ENCODE assay signal across 15 mouse cellular contexts in genomic region chr19:5296630-5297029, GRCm38 (mm10). TPM values are rescaled to one million over a fixed set of nuclear protein-coding genes. Genes with fewer than 3 reads are reported as not detected.
DNase-seq lines count a peak whose midpoint lies in the region; ATAC-seq and TF ChIP-seq lines count a peak whose summit lies in the region.
"Had no signal": no experiment of that assay in that cellular context is flagged by ENCODE, and none has a peak within 500 bp of the region (broad histone marks: within the 10 kb centered on the region; RNA-seq: fewer than 3 reads in every experiment).

No protein-coding gene starts in this region.

- no peak for TF ChIP-seq CTCF in cortical plate, adult 2 months (IDR thresholded peaks at IDR 0.05; ENCODE audit: extremely low read depth, insufficient read depth, low read length)
- TF ChIP-seq CTCF in liver, embryonic 14.5 days (IDR thresholded peaks at IDR 0.05; ENCODE audit: low read depth), result no peak

- H3K27ac ChIP-seq in kidney, embryonic 14.5 days (ENCODE audit: low read depth, low read length), result no peak overlapping the region
- H3K27ac ChIP-seq in cortical plate, adult 2 months (ENCODE audit: insufficient read depth, low read length), result peak overlapping the region; percentile 76
- no peak overlapping the region for H3K27ac ChIP-seq in liver, embryonic 14.5 days

- no peaks in the 10 kb centered on the region for H3K27me3 ChIP-seq in kidney, embryonic 14.5 days (ENCODE audit: control insufficient read depth, insufficient read depth, low read length)
- H3K27me3 ChIP-seq in liver, embryonic 14.5 days (ENCODE audit: control insufficient read depth, insufficient read depth, low read length), result peaks cover 9% of the 10 kb centered on the region; the same call in 1 of the 2 replicates

- TF ChIP-seq EP300 in liver, embryonic 14.5 days (IDR thresholded peaks at IDR 0.05; ENCODE audit: low read depth), result no peak

- H3K4me3 ChIP-seq in kidney, embryonic 14.5 days (ENCODE audit: low read length), result no peak overlapping the region
- H3K4me3 ChIP-seq in cortical plate, adult 2 months (ENCODE audit: insufficient read depth, low read length), result no peak overlapping the region
- no peak overlapping the region for H3K4me3 ChIP-seq in liver, embryonic 14.5 days (ENCODE audit: insufficient read depth in 1 of 2, low read depth in 2 of 2, low read length in 2 of 2)

- H3K4me2 ChIP-seq in kidney, embryonic 14.5 days (replicated peaks; ENCODE audit: low read depth, low read length), result 0 out of 2 replicates have a peak overlapping the region, but pooled peaks have one; percentile 53
- peak overlapping the region; percentile 82 for H3K4me2 ChIP-seq in liver, embryonic 14.5 days (ENCODE audit: low read depth)

- no peak for ATAC-seq in kidney, embryonic 14.5 days (ENCODE audit: low FRiP score, low TSS enrichment)
- ATAC-seq in liver, embryonic 14.5 days (ENCODE audit: insufficient read depth), result no peak

- H3K9me3 ChIP-seq in kidney, embryonic 14.5 days (ENCODE audit: control insufficient read depth, low read length), result no peaks in the 10 kb centered on the region
- H3K9me3 ChIP-seq in liver, embryonic 14.5 days (ENCODE audit: control insufficient read depth, low read length), result no peaks in the 10 kb centered on the region
- H3K9me3 ChIP-seq: heart, embryonic 12.5 days had no signal

- no peak overlapping the region for H3K9ac ChIP-seq in kidney, embryonic 14.5 days (ENCODE audit: low read depth, low read length)
- no peak overlapping the region; the same call in 1 of the 2 replicates for H3K9ac ChIP-seq in liver, embryonic 14.5 days (replicated peaks)

- no peak for DNase-seq in kidney, postnatal 14 days
- peak; percentile 74 for DNase-seq in layer of hippocampus, adult 11-12 months (ENCODE audit: low spot score)
- DNase-seq in liver, embryonic 14.5 days (ENCODE audit: low read depth in 3 of 3, low spot score in 3 of 3), result no peak
- DNase-seq in Muller cell, postnatal 12 days (ENCODE audit: inconsistent ontology term), result no peak
- DNase-seq in adrenal gland, postnatal 36 days, result no peak
- DNase-seq: cerebellum, adult 18-20 months; kidney, postnatal 25 days; lung, postnatal 14 days; thymus, postnatal 36 days had no signal

- WGBS in kidney, embryonic 14.5 days, result 28% methylated on average over 5 of the region's 5 CpGs
- 70% methylated on average over 5 of the region's 5 CpGs for WGBS in liver, embryonic 14.5 days (ENCODE audit: insufficient replicate concordance)

- peaks cover 23% of the 10 kb centered on the region for H3K36me3 ChIP-seq in kidney, embryonic 14.5 days (ENCODE audit: control insufficient read depth, insufficient read depth, low read length)
- H3K36me3 ChIP-seq in liver, embryonic 14.5 days (replicated peaks; ENCODE audit: control insufficient read depth, insufficient read depth, low read depth), result peaks cover 23% of the 10 kb centered on the region

- peaks cover 25% of the 10 kb centered on the region for H3K4me1 ChIP-seq in kidney, embryonic 14.5 days (ENCODE audit: control insufficient read depth, insufficient read depth, low read length)
- peaks cover 9% of the 10 kb centered on the region; the same call in 1 of the 2 replicates for H3K4me1 ChIP-seq in cortical plate, adult 2 months (ENCODE audit: control insufficient read depth, insufficient read depth, low read length)
- H3K4me1 ChIP-seq in liver, embryonic 14.5 days (replicated peaks; ENCODE audit: control insufficient read depth in 2 of 2, insufficient read depth in 2 of 2, low read length in 1 of 2), result peaks cover 17 to 18% of the 10 kb centered on the region in 2 experiments

- peak; percentile 47; the same call in 1 of the 2 replicates for TF ChIP-seq POLR2A in cortical plate, adult 2 months (IDR thresholded peaks at IDR 0.05; ENCODE audit: extremely low read depth, insufficient read depth, low read length)

RNA-seq across cellular contexts. Expression of gene Sf3b2, which starts 1.4 kb away (rescaled TPM):
- 293 and 384 TPM in 2 replicates for polyA plus RNA-seq in kidney, embryonic 14.5 days (2014; fragmentation: Nextera tagmentation; extraction: Ambion mirVana)
- polyA plus RNA-seq in cortical plate, adult 2 months (2012; rRNA removed), result 151 and 159 TPM in 2 replicates
- 45.0 and 52.5 TPM in 2 replicates for polyA plus RNA-seq in liver, embryonic 14.5 days (2012; rRNA removed)
- polyA plus RNA-seq in liver, embryonic 14.5 days (2014; fragmentation: Nextera tagmentation; extraction: Ambion mirVana), result 98.4 and 116 TPM in 2 replicates
- total RNA-seq in adrenal gland, postnatal 36 days (2021), result 100 to 1,000 TPM; 165 to 171 TPM

RNA-seq across cellular contexts. Expression of gene Gal3st3, which starts 1.5 kb away (rescaled TPM):
- 2.9 and 4.4 TPM in 2 replicates for polyA plus RNA-seq in kidney, embryonic 14.5 days (2014; fragmentation: Nextera tagmentation; extraction: Ambion mirVana)
- 61.9 and 62.3 TPM in 2 replicates for polyA plus RNA-seq in cortical plate, adult 2 months (2012; rRNA removed)
- 0.03 and 0.08 TPM in 2 replicates for polyA plus RNA-seq in liver, embryonic 14.5 days (2012; rRNA removed)
- 0.04 TPM in 1 of 2 replicates, not detected in the other for polyA plus RNA-seq in liver, embryonic 14.5 days (2014; fragmentation: Nextera tagmentation; extraction: Ambion mirVana)
- total RNA-seq in adrenal gland, postnatal 36 days (2021), result not detected
- polyA plus RNA-seq: erythroblast, embryonic 14.5 days had no signal

RNA-seq across cellular contexts. Expression of gene Pacs1, which starts 23.7 kb away (rescaled TPM):
- polyA plus RNA-seq in kidney, embryonic 14.5 days (2014; fragmentation: Nextera tagmentation; extraction: Ambion mirVana), result 17.6 and 30.4 TPM in 2 replicates
- polyA plus RNA-seq in cortical plate, adult 2 months (2012; rRNA removed), result 47.0 and 47.8 TPM in 2 replicates
- 8.3 and 10.5 TPM in 2 replicates for polyA plus RNA-seq in liver, embryonic 14.5 days (2012; rRNA removed)
- 8.2 and 9.9 TPM in 2 replicates for polyA plus RNA-seq in liver, embryonic 14.5 days (2014; fragmentation: Nextera tagmentation; extraction: Ambion mirVana)
- 10 to 100 TPM; 15.6 to 23.6 TPM for total RNA-seq in adrenal gland, postnatal 36 days (2021)

RNA-seq across cellular contexts. Expression of gene Catsper1, which starts 38.9 kb away (rescaled TPM):
- not detected in 2 replicates for polyA plus RNA-seq in kidney, embryonic 14.5 days (2014; fragmentation: Nextera tagmentation; extraction: Ambion mirVana)
- not detected in 2 replicates for polyA plus RNA-seq in cortical plate, adult 2 months (2012; rRNA removed)
- polyA plus RNA-seq in liver, embryonic 14.5 days (2012; rRNA removed), result not detected in 2 replicates
- not detected in 2 replicates for polyA plus RNA-seq in liver, embryonic 14.5 days (2014; fragmentation: Nextera tagmentation; extraction: Ambion mirVana)
- not detected for total RNA-seq in adrenal gland, postnatal 36 days (2021)
- total RNA-seq: ES-E14 had no signal
- polyA plus RNA-seq: erythroblast, embryonic 14.5 days; heart, embryonic 12.5 days; neural tube, embryonic 11.5 days had no signal

RNA-seq across cellular contexts. Expression of gene Cst6, which starts 52.7 kb away (rescaled TPM):
- 1.3 TPM in 1 of 2 replicates, not detected in the other for polyA plus RNA-seq in kidney, embryonic 14.5 days (2014; fragmentation: Nextera tagmentation; extraction: Ambion mirVana)
- 22.3 and 23.9 TPM in 2 replicates for polyA plus RNA-seq in cortical plate, adult 2 months (2012; rRNA removed)
- polyA plus RNA-seq in liver, embryonic 14.5 days (2012; rRNA removed), result 0.01 and 0.06 TPM in 2 replicates
- 0.43 TPM in 1 of 2 replicates, not detected in the other for polyA plus RNA-seq in liver, embryonic 14.5 days (2014; fragmentation: Nextera tagmentation; extraction: Ambion mirVana)
- 1 to 10 TPM; 2.1 to 2.5 TPM for total RNA-seq in adrenal gland, postnatal 36 days (2021)
- polyA plus RNA-seq: erythroblast, embryonic 14.5 days; heart, embryonic 12.5 days had no signal

Comparison
In these comparisons a context has a peak if more than half of its experiments do, and no peak if none do; other contexts are left out.
1. RNA of gene Gal3st3, which starts 1.5 kb away (polyA plus RNA-seq): 61.9 to 62.3 TPM in cortical plate, adult 2 months; 2.9 to 4.4 TPM in kidney, embryonic 14.5 days and 0.03 to 0.08 TPM in liver, embryonic 14.5 days; every median in the first group is over 10 times any median in the second.